Mouse (Mus musculus) embryonic facial prominence, embryonic 14.5 days (tissue): ENCODE data around the gene Babam2. TPM values are rescaled to one million over a fixed set of nuclear protein-coding genes. Genes with fewer than 3 reads are reported as not detected.

Source experiments
- ATAC-seq: fragments of 200-750 bp; cut with Nextera tagmentation; 2 replicates; pipeline ENCODE4 v1.8.0; 2017; ENCODE audit warnings: low read depth, moderate number of reproducible peaks, moderate TSS enrichment
- DNase-seq: peaks from one replicate; pipeline ENCODE4 v3.0.0-alpha.2; 2015; ENCODE audit warnings: low spot score
- H3K27ac ChIP-seq: fragments of 300-500 bp; sonication (generic); replicated peaks from 2 replicates; pipeline ENCODE4 v1.5.1; 2014; ENCODE audit warnings: low read depth, mild to moderate bottlenecking, low read length, moderate library complexity
- H3K27me3 ChIP-seq: fragments of 300-500 bp; sonication (generic); replicated peaks from 2 replicates; pipeline ENCODE4 v1.6.1; 2014; ENCODE audit warnings: low read length; ENCODE audit not compliant: control insufficient read depth, insufficient read depth
- H3K36me3 ChIP-seq: fragments of 300-500 bp; sonication (generic); 2 replicates; pipeline ENCODE4 v1.6.1; 2014; ENCODE audit warnings: low read length, mixed read lengths; ENCODE audit not compliant: control insufficient read depth, insufficient read depth
- H3K4me1 ChIP-seq: fragments of 300-500 bp; sonication (generic); 2 replicates; pipeline ENCODE4 v1.6.1; 2014; ENCODE audit warnings: antibody characterized with exemption, low read length; ENCODE audit not compliant: control insufficient read depth, insufficient read depth
- H3K4me2 ChIP-seq: fragments of 300-500 bp; sonication (generic); 2 replicates; pipeline ENCODE4 v1.6.1; 2014; ENCODE audit warnings: low read depth, mild to moderate bottlenecking, low read length, moderate library complexity, mixed read lengths
- H3K4me3 ChIP-seq: fragments of 300-500 bp; sonication (generic); 2 replicates; pipeline ENCODE4 v1.5.1; 2014; ENCODE audit warnings: low read depth, mild to moderate bottlenecking, low read length
- H3K9ac ChIP-seq: fragments of 300-500 bp; sonication (generic); 2 replicates; pipeline ENCODE4 v1.6.1; 2014; ENCODE audit warnings: low read depth, mild to moderate bottlenecking, low read length, moderate library complexity, mixed read lengths
- H3K9me3 ChIP-seq: fragments of 300-500 bp; sonication (generic); 2 replicates; pipeline ENCODE4 v1.6.1; 2016; ENCODE audit warnings: low read length; ENCODE audit not compliant: control insufficient read depth
- WGBS: fragments of 180-500 bp; shearing (Covaris S2); extraction: QIAGEN DNeasy Blood & Tissue Kit; methylation state at CpG from one replicate; pipeline ENCODE4 v1.1.7; 2014; 5-methylcytosine and 5-hydroxymethylcytosine counted together
- polyA plus RNA-seq: library from polyadenylated mRNA; unstranded; fragments of >200 nt; fragmentation: Nextera tagmentation; extraction: Ambion mirVana; gene quantifications from 2 replicates; pipeline ENCODE4 v1.2.1, GENCODE M21; 2014

The Babam2 gene
- polyA plus RNA-seq, 1 experiment from 2014 or later: 37.6 TPM

DNA sequence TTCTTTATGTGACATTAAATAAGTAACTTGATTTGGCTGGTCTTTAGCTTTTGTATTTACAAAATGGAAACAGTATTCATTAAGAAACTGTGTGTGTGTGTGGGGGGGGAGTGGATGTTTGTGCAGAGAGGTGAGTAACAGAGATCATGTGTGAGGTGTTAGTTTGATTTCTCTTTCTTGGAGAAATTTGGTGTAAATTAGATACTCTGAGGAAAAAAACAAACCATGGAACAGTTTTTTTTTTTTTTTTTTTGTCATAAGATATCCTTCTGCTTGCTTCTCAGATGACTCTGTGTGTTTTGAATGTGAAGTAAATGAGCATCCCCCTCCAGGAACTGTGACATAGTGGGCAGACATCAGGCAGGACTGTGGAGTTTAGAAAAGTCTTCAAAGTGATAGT, 1.9 kb downstream of the Babam2 start:
- no peak for ATAC-seq
- Histone ChIP-seq H3K27me3 (no peaks in the 10 kb centered on the region), H3K4me2 (no peak overlapping the region)

DNA sequence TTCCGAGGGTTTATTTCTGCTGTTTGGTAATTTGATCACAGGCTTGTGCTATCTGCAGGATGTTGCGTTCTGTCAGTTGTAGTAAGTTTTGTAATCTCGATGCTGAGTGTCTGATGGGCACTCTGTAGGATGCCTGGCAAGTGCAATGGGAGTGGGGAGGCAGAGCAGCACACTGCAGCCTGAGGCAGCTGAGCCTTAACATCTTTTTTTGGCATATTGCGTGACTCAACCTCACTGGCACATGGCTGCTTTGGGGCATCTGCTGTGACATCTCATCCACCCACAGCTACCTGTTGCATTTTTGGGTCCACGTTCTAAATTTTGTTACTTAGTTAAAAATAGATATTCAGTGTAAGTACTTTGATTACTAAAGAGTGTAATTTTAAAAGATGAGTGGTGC, 7.5 kb downstream of the Babam2 start:
- no peak overlapping the region for H3K4me2 ChIP-seq
- WGBS: 80% methylated on average over 5 of the region's 5 CpGs
- ATAC-seq (no peak), DNase-seq (no peak)
- no peak overlapping the region for H3K4me3 ChIP-seq
- H3K27ac ChIP-seq: no peak overlapping the region
- no peaks in the 10 kb centered on the region for H3K9me3 ChIP-seq
- H3K27me3 ChIP-seq: no peaks in the 10 kb centered on the region
- H3K36me3 ChIP-seq: no peaks in the 10 kb centered on the region
- no peaks in the 10 kb centered on the region for H3K4me1 ChIP-seq
- no peak overlapping the region for H3K9ac ChIP-seq

More for the DNA sequence above, 1.9 kb downstream of the Babam2 start:
- H3K9me3 ChIP-seq: no peaks in the 10 kb centered on the region
- H3K4me1 ChIP-seq: peaks cover 8% of the 10 kb centered on the region
- no peaks in the 10 kb centered on the region for H3K36me3 ChIP-seq
- no peak overlapping the region for H3K4me3 ChIP-seq
- H3K27ac ChIP-seq: no peak overlapping the region
- no peak overlapping the region for H3K9ac ChIP-seq
- no peak for DNase-seq

DNA sequence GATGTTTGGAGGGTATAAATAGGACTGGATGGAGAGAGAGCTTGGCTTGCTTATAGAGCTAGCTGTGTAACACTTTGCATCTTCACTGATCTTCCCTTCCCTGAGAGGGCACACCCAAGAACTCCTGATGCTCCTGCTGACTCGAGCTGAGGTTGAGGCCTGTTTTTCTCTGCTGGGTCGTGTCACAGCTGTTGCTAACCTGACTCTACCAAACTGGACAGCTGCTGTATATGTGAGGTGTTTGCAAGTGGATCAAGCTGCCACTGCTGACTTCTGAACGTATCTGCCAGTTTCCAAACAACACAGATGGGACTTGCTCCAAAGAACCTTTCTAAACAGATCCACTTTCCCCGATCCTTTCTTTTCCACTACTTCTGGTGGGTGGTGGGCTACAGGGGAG, 9.3 kb downstream of the Babam2 start:
- H3K4me3 ChIP-seq: no peak overlapping the region
- H3K9ac ChIP-seq: no peak overlapping the region
- ATAC-seq: no peak

DNA sequence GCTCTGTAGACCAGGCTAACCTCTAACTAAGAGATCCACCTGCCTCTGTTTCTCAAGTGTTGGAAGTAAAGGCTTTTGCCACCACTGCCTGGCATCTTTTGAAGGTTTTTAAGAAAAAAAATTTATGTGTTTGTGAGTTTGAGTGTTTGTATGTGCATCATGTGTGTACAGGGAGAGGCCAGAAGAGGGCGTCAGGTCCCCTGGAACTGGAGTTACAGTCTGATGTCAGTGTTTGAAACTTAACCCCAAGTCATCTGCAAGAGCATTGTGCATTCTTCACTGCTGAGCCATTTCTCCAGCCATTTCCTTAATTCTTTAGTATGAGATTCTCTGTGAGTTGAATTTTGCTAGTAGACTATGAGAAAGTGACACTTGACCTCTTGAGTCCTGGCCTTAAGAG, 11.9 kb downstream of the Babam2 start:
- no peak overlapping the region for H3K4me3 ChIP-seq
- H3K27ac ChIP-seq: no peak overlapping the region
- no peaks in the 10 kb centered on the region for H3K9me3 ChIP-seq
- H3K36me3 ChIP-seq: no peaks in the 10 kb centered on the region
- no peak overlapping the region for H3K9ac ChIP-seq
- ATAC-seq (no peak), DNase-seq (no peak)
- no peaks in the 10 kb centered on the region for H3K27me3 ChIP-seq
- WGBS: 64% methylated on average over 1 of the region's 1 CpGs
- H3K4me2 ChIP-seq: no peak overlapping the region
- no peaks in the 10 kb centered on the region for H3K4me1 ChIP-seq

More for the DNA sequence above, 9.3 kb downstream of the Babam2 start:
- Histone ChIP-seq H3K4me2 (no peak overlapping the region), H3K27ac (no peak overlapping the region), H3K4me1 (no peaks in the 10 kb centered on the region), H3K27me3 (no peaks in the 10 kb centered on the region), H3K9me3 (no peaks in the 10 kb centered on the region), H3K36me3 (no peaks in the 10 kb centered on the region)
- no peak for DNase-seq
- 78% methylated on average over 4 of the region's 4 CpGs for WGBS

DNA sequence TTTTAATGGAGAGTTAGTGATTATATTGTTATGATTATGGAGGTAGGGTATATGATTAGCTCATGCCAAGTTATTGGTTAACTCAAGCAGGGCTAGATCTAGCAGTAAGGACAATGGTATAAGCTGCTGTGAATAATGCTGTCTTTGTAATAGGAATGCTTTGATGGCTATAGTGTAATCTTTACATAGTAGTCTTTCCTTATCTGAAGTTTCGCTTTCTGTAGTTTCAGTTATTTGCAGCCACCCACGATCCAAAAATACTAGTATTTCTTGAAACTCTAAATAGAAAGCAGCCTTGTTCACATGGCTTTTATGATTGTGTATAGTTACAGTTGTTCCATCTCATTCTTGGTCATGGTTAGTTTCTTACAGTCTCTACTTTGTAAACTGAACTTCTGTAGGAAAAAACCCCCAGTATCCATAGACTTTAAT, 15.8 kb downstream of the Babam2 start:
- H3K9ac ChIP-seq: no peak overlapping the region
- H3K27ac ChIP-seq: no peak overlapping the region
- no peaks in the 10 kb centered on the region for H3K27me3 ChIP-seq
- H3K9me3 ChIP-seq: no peaks in the 10 kb centered on the region
- 78% methylated on average over 2 of the region's 2 CpGs for WGBS
- H3K4me3 ChIP-seq: no peak overlapping the region
- DNase-seq: no peak
- no peak overlapping the region for H3K4me2 ChIP-seq
- ATAC-seq: no peak
- 0 out of 2 replicates have a peak, but pooled peaks cover 2% of the 10 kb centered on the region for H3K4me1 ChIP-seq
- no peaks in the 10 kb centered on the region for H3K36me3 ChIP-seq

DNA sequence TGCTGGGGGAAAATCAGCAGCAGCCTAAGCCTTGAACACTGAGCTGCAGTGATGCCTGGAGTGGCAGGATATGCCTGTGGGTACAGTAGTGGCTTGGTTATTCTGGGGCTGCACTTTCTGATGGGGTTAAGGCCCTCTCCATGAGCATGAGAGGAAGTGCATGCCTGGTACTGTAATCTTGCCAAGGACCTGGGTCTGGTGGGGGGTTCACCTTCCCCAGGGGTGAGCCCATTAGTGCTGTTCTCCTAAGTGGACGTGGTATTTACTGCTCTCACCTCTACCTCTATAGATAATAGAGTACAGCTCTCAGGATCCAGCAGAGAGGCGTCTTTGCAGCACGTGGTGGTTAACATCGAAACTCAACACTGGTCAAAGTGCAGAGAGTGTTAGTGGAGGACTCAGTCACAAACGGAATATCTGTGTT, 16.4 kb downstream of the Babam2 start:
- H3K4me2 ChIP-seq: no peak overlapping the region
- no peaks in the 10 kb centered on the region for H3K9me3 ChIP-seq
- H3K9ac ChIP-seq: no peak overlapping the region
- no peak overlapping the region for H3K4me3 ChIP-seq
- H3K27ac ChIP-seq: no peak overlapping the region
- no peaks in the 10 kb centered on the region for H3K36me3 ChIP-seq
- WGBS: 71% methylated on average over 5 of the region's 5 CpGs
- DNase-seq (no peak), ATAC-seq (no peak)
- H3K27me3 ChIP-seq: no peaks in the 10 kb centered on the region
- H3K4me1 ChIP-seq: 0 out of 2 replicates have a peak, but pooled peaks cover 2% of the 10 kb centered on the region

DNA sequence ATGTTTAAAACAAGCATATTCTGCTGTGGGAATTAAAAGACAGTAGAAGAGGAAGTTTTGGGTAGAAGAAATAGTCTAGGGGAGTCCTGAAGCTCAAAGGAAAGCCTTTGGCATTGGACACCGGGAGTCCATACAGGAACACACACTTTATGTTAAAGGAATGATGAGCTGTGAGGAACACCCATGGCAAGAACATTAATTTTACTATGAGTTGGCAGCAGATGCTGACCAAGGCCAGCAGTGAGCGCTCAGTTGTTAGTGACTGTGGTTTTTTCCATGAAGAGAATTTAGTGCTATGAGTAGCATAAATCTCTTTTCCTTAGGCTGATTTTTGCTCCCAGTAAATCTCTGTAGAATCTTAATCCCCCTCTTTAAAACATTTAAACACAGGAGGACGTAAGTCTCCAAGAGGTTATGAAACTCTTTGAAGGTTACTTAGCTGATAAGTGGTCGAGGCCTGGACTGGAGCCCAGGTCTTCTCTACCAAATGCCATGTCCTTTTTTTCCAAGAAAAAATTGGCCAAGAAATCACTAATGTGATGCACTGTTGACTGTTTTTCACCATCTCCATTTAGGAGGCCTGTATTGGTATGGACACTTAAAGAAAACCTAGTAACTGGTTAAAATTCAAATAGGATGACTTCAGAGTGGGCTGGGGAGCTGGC, 18.1 kb downstream of the Babam2 start:
- ATAC-seq: no peak
- no peaks in the 10 kb centered on the region for H3K9me3 ChIP-seq
- H3K27ac ChIP-seq: no peak overlapping the region
- DNase-seq: no peak
- no peaks in the 10 kb centered on the region for H3K36me3 ChIP-seq
- no peaks in the 10 kb centered on the region for H3K27me3 ChIP-seq
- H3K4me3 ChIP-seq: no peak overlapping the region
- no peak overlapping the region for H3K9ac ChIP-seq
- H3K4me1 ChIP-seq: 0 out of 2 replicates have a peak, but pooled peaks cover 2% of the 10 kb centered on the region
- H3K4me2 ChIP-seq: no peak overlapping the region
- 76% methylated on average over 4 of the region's 4 CpGs for WGBS

DNA sequence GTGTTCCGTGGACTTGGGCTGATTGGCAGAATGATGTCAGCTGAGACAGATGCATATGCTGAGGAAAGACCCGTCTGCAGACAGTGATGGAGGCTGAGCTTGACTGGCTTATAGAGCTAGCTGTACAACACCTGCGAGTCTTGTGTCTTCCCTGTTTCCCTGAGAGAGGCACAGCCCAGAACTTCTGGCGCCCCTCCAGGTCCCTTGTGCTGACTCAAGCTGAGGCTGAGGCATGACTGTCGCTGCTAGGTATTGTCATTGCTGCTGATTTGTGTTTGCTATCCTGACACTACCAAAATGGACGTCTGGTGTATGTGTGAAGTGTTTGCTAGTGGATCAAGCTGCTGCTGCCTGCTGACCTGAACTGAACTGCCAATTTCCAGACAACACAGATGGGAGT, 27.0 kb downstream of the Babam2 start:
- H3K27me3 ChIP-seq: no peaks in the 10 kb centered on the region
- H3K9me3 ChIP-seq: no peaks in the 10 kb centered on the region
- H3K9ac ChIP-seq: no peak overlapping the region
- H3K36me3 ChIP-seq: no peaks in the 10 kb centered on the region
- 76% methylated on average over 5 of the region's 6 CpGs for WGBS
- no peaks in the 10 kb centered on the region for H3K4me1 ChIP-seq
- no peak for DNase-seq
- H3K27ac ChIP-seq: no peak overlapping the region
- ATAC-seq: no peak
- no peak overlapping the region for H3K4me2 ChIP-seq
- no peak overlapping the region for H3K4me3 ChIP-seq

DNA sequence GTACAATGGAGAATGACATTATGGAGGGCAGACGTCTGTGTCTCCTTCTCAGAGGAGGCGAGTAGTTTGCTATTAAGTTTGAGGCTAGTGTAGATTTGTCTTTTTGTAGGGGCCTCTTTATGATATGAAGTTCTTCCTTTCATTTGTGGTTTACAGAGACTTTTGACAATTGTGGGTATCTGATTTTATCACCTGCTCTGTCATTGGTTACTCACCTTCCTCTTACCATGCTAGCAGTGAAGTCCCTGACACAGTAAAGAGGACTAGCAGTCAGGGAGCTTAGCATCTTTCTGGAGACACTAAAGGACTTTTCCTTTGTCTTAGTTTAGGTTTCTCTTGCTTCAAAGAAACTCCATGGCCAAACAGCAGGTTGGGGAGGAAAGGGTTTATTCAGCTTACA, 28.4 kb downstream of the Babam2 start:
- Histone ChIP-seq H3K36me3 (no peaks in the 10 kb centered on the region), H3K9ac (no peak overlapping the region), H3K27me3 (no peaks in the 10 kb centered on the region), H3K4me3 (no peak overlapping the region), H3K27ac (no peak overlapping the region), H3K4me1 (no peaks in the 10 kb centered on the region), H3K9me3 (no peaks in the 10 kb centered on the region), H3K4me2 (no peak overlapping the region)
- ATAC-seq (no peak), DNase-seq (no peak)
- 80% methylated on average over 2 of the region's 2 CpGs for WGBS
